Mouse (Mus musculus) thymus, adult 2 months (tissue): ENCODE measurements at regions not wholly inside any gene's neighbourhood (a gene's known extent, or its start where the extent isn't known, plus 50 kb on each side); places are given as distances from the start of the nearest gene placed in this dataset.

ENCODE experiments used
- CTCF ChIP-seq: fragments of 200-500 bp; IDR thresholded peaks from 2 replicates; pipeline ENCODE4 v1.5.1; 2012; ENCODE audit warnings: mild to moderate bottlenecking, control low read depth, low read length, moderate library complexity, borderline replicate concordance; ENCODE audit not compliant: control insufficient read depth, poor library complexity, insufficient read depth; ENCODE audit errors: extremely low read depth
- POLR2A ChIP-seq: fragments of 200-500 bp; IDR thresholded peaks from 2 replicates; pipeline ENCODE4 v1.6.1; 2012; ENCODE audit warnings: mild to moderate bottlenecking, low read length, control low read depth, moderate library complexity; ENCODE audit not compliant: control insufficient read depth, poor library complexity, insufficient read depth; ENCODE audit errors: extremely low read depth

GRCm38 (mm10) chr12:113425209-113426070, 63.9 kb upstream of the Adam6b start:
- TF ChIP-seq POLR2A (0 out of 2 replicates have a peak, but pooled peaks have one; percentile 56), CTCF (no peak)
